Mouse (Mus musculus): ENCODE results near the gene Cul7. TPM values are rescaled to one million over a fixed set of nuclear protein-coding genes. Genes with fewer than 3 reads are reported as not detected.

The Cul7 gene
- polyA plus RNA-seq (2014; fragmentation: Nextera tagmentation; extraction: Ambion mirVana) = 26.2 and 26.8 TPM in 2 replicates

GRCm38 (mm10) chr17:46650232-46651031, at the start of gene Cul7:
TSS of gene Cul7 (plus strand) at chr17:46650337.
- Histone ChIP-seq H3K9ac (ENCODE audit: low read length) (peak within 1 kb of the TSS; percentile 92), H3K27ac (ENCODE audit: low read depth, low read length) (peak within 1 kb of the TSS; percentile 84), H3K4me1 (ENCODE audit: control insufficient read depth, insufficient read depth, low read length) (peaks cover 26% of the 10 kb centered on the region), H3K4me2 (peak within 1 kb of the TSS; percentile 85), H3K36me3 (ENCODE audit: control insufficient read depth, insufficient read depth, low read length) (peaks cover 7% of the 10 kb centered on the region), H3K4me3 (ENCODE audit: low read depth, low read length) (peak within 1 kb of the TSS; percentile 71), H3K27me3 (ENCODE audit: control insufficient read depth, insufficient read depth, low read length) (no peaks in the 10 kb centered on the region), H3K9me3 (ENCODE audit: control insufficient read depth, low read length) (no peaks in the 10 kb centered on the region)
- WGBS = under 1% methylated on average over 58 of the region's 58 CpGs
- ATAC-seq (ENCODE audit: low FRiP score) (peak; percentile 95), DNase-seq (ENCODE audit: low spot score, missing footprints) (peak; percentile 98)

DNA sequence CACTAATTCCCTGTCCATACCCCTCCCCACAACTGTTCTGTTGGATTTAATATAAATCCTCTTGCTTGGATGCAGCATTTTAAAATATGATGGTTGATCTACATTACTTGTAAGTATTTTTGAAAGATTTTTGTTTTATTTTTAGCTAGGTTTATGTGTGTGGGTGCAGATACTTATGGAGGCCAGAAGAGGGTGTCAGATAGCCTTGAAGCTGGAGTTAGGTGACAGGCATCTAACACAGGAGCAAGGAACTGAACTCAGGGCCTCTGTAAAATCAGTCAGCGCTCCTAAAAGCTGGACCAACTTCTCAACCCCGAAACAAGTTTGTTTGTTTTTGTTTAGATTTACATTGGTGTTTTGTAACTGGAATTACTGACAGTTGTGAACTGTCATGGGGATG, 49.6 kb upstream of the Cul7 start:
- Histone ChIP-seq H3K9me3 (ENCODE audit: control insufficient read depth, low read length) (no peaks in the 10 kb centered on the region), H3K9ac (ENCODE audit: low read length) (no peak overlapping the region), H3K4me3 (ENCODE audit: low read depth, low read length) (no peak overlapping the region), H3K27me3 (ENCODE audit: control insufficient read depth, insufficient read depth, low read length) (no peaks in the 10 kb centered on the region), H3K36me3 (ENCODE audit: control insufficient read depth, insufficient read depth, low read length) (0 out of 2 replicates have a peak, but pooled peaks cover 2% of the 10 kb centered on the region), H3K4me1 (ENCODE audit: control insufficient read depth, insufficient read depth, low read length) (peaks cover 8% of the 10 kb centered on the region), H3K27ac (ENCODE audit: low read depth, low read length) (no peak overlapping the region), H3K4me2 (no peak overlapping the region)
- ATAC-seq (ENCODE audit: low FRiP score) (no peak), DNase-seq (ENCODE audit: low spot score, missing footprints) (no peak)
- 97% methylated on average over 2 of the region's 2 CpGs for WGBS

- Histone ChIP-seq H3K4me3 (ENCODE audit: low read depth, low read length) (no peak overlapping the region), H3K4me1 (ENCODE audit: control insufficient read depth, insufficient read depth, low read length) (peaks cover 10% of the 10 kb centered on the region), H3K9ac (ENCODE audit: low read length) (no peak overlapping the region), H3K27me3 (ENCODE audit: control insufficient read depth, insufficient read depth, low read length) (no peaks in the 10 kb centered on the region), H3K36me3 (ENCODE audit: control insufficient read depth, insufficient read depth, low read length) (0 out of 2 replicates have a peak, but pooled peaks cover 2% of the 10 kb centered on the region), H3K9me3 (ENCODE audit: control insufficient read depth, low read length) (no peaks in the 10 kb centered on the region), H3K27ac (ENCODE audit: low read depth, low read length) (no peak overlapping the region), H3K4me2 (no peak overlapping the region)
- ATAC-seq (ENCODE audit: low FRiP score) (no peak), DNase-seq (ENCODE audit: low spot score, missing footprints) (no peak)
- 86% methylated on average over 9 of the region's 9 CpGs for WGBS
These were observed 47.9 kb upstream of the Cul7 start for GRCm38 (mm10) chr17:46602212-46602611.

DNA sequence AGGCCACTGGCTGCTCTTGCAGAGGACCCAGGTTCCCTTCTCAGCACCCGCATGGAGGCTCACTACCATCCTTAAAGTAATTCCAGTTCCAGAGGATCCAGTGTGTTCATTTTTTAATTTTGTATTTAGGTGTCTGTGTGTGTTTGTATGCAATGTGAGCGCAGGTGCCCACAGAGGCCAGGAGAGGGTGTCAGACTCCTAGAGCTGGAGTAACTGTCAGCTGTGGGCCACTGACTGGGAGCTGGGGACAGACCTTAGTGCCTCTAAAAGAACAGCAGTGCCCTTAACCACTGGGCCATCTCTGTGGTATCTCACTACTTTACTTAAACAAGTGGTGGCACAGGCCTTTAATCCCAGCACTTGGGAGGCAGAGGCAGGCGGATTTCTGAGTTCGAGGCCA, 46.9 kb upstream of the Cul7 start:
- H3K4me3 ChIP-seq (ENCODE audit: low read depth, low read length) = no peak overlapping the region
- H3K9ac ChIP-seq (ENCODE audit: low read length) = no peak overlapping the region
- no peaks in the 10 kb centered on the region for H3K36me3 ChIP-seq (ENCODE audit: control insufficient read depth, insufficient read depth, low read length)
- peaks cover 10% of the 10 kb centered on the region for H3K4me1 ChIP-seq (ENCODE audit: control insufficient read depth, insufficient read depth, low read length)
- ATAC-seq (ENCODE audit: low FRiP score) = no peak
- no peak for DNase-seq (ENCODE audit: low spot score, missing footprints)
- WGBS = over 99% methylated on average over 4 of the region's 4 CpGs
- H3K9me3 ChIP-seq (ENCODE audit: control insufficient read depth, low read length) = no peaks in the 10 kb centered on the region
- H3K4me2 ChIP-seq = no peak overlapping the region
- no peak overlapping the region for H3K27ac ChIP-seq (ENCODE audit: low read depth, low read length)
- H3K27me3 ChIP-seq (ENCODE audit: control insufficient read depth, insufficient read depth, low read length) = no peaks in the 10 kb centered on the region

DNA sequence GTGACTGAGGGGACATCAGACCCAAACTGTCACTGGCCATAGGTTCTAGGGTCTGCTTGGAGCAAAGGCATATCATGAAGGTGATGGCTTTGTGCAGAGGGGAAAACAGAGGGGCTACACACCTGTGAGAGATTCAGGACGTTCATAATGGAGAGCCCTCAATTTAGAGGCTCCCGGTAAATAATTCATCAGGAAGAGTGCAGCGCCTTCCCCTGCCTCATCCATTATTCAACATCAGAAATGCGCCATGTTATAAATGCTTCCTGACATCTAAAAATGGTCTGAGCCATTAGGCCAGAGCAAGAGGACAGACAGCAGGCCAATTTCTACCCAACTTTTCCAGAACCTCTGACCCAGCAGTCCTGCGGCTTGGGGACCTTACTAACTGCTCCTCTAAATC, 45.0 kb upstream of the Cul7 start:
- no peak overlapping the region for H3K4me3 ChIP-seq (ENCODE audit: low read depth, low read length)
- no peak overlapping the region for H3K4me2 ChIP-seq
- H3K27me3 ChIP-seq (ENCODE audit: control insufficient read depth, insufficient read depth, low read length) = no peaks in the 10 kb centered on the region
- peaks cover 10% of the 10 kb centered on the region for H3K4me1 ChIP-seq (ENCODE audit: control insufficient read depth, insufficient read depth, low read length)
- no peak overlapping the region for H3K27ac ChIP-seq (ENCODE audit: low read depth, low read length)
- ATAC-seq (ENCODE audit: low FRiP score) (no peak), DNase-seq (ENCODE audit: low spot score, missing footprints) (no peak)
- H3K9ac ChIP-seq (ENCODE audit: low read length) = no peak overlapping the region
- no peaks in the 10 kb centered on the region for H3K36me3 ChIP-seq (ENCODE audit: control insufficient read depth, insufficient read depth, low read length)
- WGBS = 61% methylated on average over 5 of the region's 5 CpGs
- no peaks in the 10 kb centered on the region for H3K9me3 ChIP-seq (ENCODE audit: control insufficient read depth, low read length)

DNA sequence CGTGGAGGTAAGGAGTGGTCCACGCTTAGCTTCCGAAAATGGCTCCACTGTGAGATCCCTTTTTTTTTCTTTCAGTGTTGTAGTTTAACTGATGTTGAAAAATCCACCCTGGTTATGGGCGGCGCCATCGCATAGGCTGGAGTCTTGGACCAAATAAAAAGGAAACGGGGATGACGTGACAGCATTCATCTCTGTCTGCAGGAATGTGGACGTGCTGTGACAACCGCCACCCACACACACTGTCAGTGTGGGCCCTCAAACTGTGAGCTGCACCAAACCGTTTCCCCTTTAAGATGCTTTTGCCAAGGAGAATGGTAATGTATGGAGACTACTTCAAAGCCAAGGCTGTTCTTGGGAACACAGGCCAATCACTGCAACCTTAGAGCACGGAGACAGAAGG, 44.1 kb upstream of the Cul7 start:
- no peaks in the 10 kb centered on the region for H3K27me3 ChIP-seq (ENCODE audit: control insufficient read depth, insufficient read depth, low read length)
- no peak overlapping the region for H3K4me2 ChIP-seq
- DNase-seq (ENCODE audit: low spot score, missing footprints) = no peak
- no peak overlapping the region for H3K4me3 ChIP-seq (ENCODE audit: low read depth, low read length)
- no peaks in the 10 kb centered on the region for H3K9me3 ChIP-seq (ENCODE audit: control insufficient read depth, low read length)
- H3K9ac ChIP-seq (ENCODE audit: low read length) = no peak overlapping the region
- no peaks in the 10 kb centered on the region for H3K36me3 ChIP-seq (ENCODE audit: control insufficient read depth, insufficient read depth, low read length)
- H3K27ac ChIP-seq (ENCODE audit: low read depth, low read length) = no peak overlapping the region
- H3K4me1 ChIP-seq (ENCODE audit: control insufficient read depth, insufficient read depth, low read length) = peaks cover 10% of the 10 kb centered on the region
- WGBS = 90% methylated on average over 12 of the region's 12 CpGs
- no peak for ATAC-seq (ENCODE audit: low FRiP score)

DNA sequence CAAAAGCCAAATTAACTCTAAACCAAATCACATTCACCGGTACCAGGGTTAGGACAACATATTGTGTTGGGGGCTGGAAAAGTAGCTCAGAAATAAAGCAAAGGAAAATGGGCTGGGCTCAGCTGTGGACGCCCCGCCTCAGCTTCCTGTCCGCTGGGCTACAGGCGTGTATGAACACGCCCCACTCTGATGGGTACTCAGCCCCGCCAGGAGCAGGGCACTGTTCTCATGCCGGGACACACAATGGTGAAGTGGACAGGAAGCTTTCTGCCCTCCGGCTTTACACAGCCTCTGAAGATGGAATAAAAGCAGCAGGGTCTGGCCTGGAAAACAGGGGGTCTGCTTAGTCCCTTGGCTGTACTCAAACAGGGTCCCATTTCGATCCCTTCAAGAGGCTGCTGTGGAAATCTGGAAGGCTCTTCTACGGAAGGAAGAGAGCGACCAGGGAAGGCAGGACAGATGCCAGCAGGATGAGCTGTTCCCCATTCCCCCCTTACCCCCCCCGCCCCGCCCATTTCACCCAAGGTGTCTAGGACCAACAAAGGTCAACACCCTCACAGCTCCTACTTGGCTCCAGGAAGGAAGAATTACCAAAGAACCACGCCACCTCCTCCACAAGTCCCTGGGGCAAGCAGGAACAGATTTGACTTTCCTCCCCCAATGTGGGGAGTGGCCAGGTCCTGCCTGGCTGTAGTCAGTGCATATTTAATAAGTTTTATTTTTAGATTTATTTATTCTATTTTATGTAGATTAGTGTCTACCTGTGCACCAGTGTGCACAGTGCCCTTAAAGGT, 40.2 kb upstream of the Cul7 start:
- H3K9ac ChIP-seq (ENCODE audit: low read length) = no peak overlapping the region
- H3K4me2 ChIP-seq = no peak overlapping the region
- no peak overlapping the region; the same call in 1 of the 2 replicates for H3K27ac ChIP-seq (ENCODE audit: low read depth, low read length)

DNA sequence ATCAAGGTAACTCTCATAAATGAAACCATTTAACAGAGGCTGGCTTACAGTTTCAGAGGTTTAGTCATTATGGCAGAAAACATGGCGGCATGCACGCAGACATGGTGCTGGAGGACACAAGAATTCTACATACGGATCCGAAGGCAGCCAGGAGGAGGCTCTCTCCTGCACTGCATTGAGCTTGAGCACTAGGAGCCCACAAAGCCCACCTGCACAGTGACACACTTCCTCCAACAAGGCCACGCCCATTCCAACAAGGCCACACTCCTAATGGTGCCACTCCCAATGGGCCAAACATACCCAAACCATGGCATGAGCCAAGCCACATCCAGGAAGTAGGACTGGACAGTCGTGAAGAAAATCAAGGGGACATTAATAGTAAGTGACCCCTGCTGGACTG, 38.8 kb upstream of the Cul7 start:
- Histone ChIP-seq H3K9ac (ENCODE audit: low read length) (no peak overlapping the region), H3K4me2 (no peak overlapping the region), H3K4me1 (ENCODE audit: control insufficient read depth, insufficient read depth, low read length) (no peaks in the 10 kb centered on the region), H3K27me3 (ENCODE audit: control insufficient read depth, insufficient read depth, low read length) (no peaks in the 10 kb centered on the region), H3K27ac (ENCODE audit: low read depth, low read length) (no peak overlapping the region), H3K4me3 (ENCODE audit: low read depth, low read length) (no peak overlapping the region), H3K36me3 (ENCODE audit: control insufficient read depth, insufficient read depth, low read length) (no peaks in the 10 kb centered on the region), H3K9me3 (ENCODE audit: control insufficient read depth, low read length) (no peaks in the 10 kb centered on the region)
- 94% methylated on average over 6 of the region's 6 CpGs for WGBS
- no peak for DNase-seq (ENCODE audit: low spot score, missing footprints)
- ATAC-seq (ENCODE audit: low FRiP score) = no peak

More for the DNA sequence above, 40.2 kb upstream of the Cul7 start:
- Histone ChIP-seq H3K4me3 (ENCODE audit: low read depth, low read length) (no peak overlapping the region), H3K4me1 (ENCODE audit: control insufficient read depth, insufficient read depth, low read length) (peaks cover 8% of the 10 kb centered on the region), H3K36me3 (ENCODE audit: control insufficient read depth, insufficient read depth, low read length) (no peaks in the 10 kb centered on the region), H3K27me3 (ENCODE audit: control insufficient read depth, insufficient read depth, low read length) (no peaks in the 10 kb centered on the region), H3K9me3 (ENCODE audit: control insufficient read depth, low read length) (no peaks in the 10 kb centered on the region)
- 78% methylated on average over 15 of the region's 15 CpGs for WGBS
- DNase-seq (ENCODE audit: low spot score, missing footprints) (no peak), ATAC-seq (ENCODE audit: low FRiP score) (no peak)

DNA sequence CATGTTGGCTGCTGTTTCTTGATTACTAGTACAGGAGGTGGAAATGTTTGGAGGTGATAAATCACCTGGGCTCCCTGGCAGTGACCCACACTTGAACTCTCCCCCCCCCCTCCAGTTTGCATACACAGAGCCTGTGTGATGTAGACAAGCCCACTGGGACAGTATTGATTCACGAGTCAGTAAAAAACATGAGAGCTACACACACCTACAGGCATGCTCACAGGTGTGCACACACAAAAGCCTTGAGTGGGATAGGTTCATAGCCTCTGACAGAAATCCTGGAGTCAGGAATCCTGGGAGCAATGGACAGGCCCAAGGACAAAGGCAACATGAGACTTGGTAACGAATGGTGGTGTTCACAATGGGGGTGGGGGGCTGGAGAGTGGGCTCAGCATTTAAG, 37.9 kb upstream of the Cul7 start:
- 84% methylated on average over 2 of the region's 2 CpGs for WGBS
- Histone ChIP-seq H3K27ac (ENCODE audit: low read depth, low read length) (no peak overlapping the region), H3K9me3 (ENCODE audit: control insufficient read depth, low read length) (no peaks in the 10 kb centered on the region), H3K9ac (ENCODE audit: low read length) (no peak overlapping the region), H3K4me2 (no peak overlapping the region), H3K4me3 (ENCODE audit: low read depth, low read length) (no peak overlapping the region), H3K4me1 (ENCODE audit: control insufficient read depth, insufficient read depth, low read length) (peaks cover 3% of the 10 kb centered on the region; the same call in 1 of the 2 replicates), H3K27me3 (ENCODE audit: control insufficient read depth, insufficient read depth, low read length) (no peaks in the 10 kb centered on the region), H3K36me3 (ENCODE audit: control insufficient read depth, insufficient read depth, low read length) (no peaks in the 10 kb centered on the region)
- ATAC-seq (ENCODE audit: low FRiP score) (no peak), DNase-seq (ENCODE audit: low spot score, missing footprints) (no peak)

Data from midbrain, embryonic 11.5 days (tissue).